Mouse (Mus musculus): ENCODE measurements around the gene Otulin. TPM values are rescaled to one million over a fixed set of nuclear protein-coding genes. Genes with fewer than 3 reads are reported as not detected.

Gene Otulin
- polyA plus RNA-seq, 1 experiment from 2014 or later = 41.8 TPM

DNA sequence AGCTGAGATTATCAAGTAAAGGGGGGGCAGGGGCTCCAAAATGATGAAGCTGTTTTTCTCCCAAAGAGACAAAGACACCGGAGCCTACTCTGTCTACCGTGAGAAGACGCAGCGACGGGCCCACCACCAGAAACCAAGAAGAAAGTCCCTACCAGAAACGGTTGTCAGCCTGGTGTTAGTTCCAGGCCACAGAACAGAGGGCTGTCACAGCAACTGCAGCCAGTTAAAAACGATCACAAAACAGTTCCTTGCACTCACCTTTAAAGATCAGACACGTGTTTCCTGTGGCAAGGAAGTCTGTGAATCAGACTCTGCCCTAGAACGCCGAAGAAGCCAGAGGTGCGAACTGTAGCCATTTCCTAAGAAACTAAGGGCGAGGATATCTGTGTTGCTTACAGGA lies 10.7 kb upstream of the Otulin start:
- Histone ChIP-seq H3K36me3 (ENCODE audit: insufficient read depth) (no peaks in the 10 kb centered on the region), H3K27me3 (ENCODE audit: insufficient read depth, low read length) (no peaks in the 10 kb centered on the region), H3K27ac (ENCODE audit: low read depth) (no peak overlapping the region), H3K4me1 (ENCODE audit: insufficient read depth) (no peaks in the 10 kb centered on the region), H3K9me3 (ENCODE audit: low read depth, low read length) (no peaks in the 10 kb centered on the region), H3K9ac (no peak overlapping the region), H3K4me2 (no peak overlapping the region), H3K4me3 (ENCODE audit: low read depth, low read length) (no peak overlapping the region)
- WGBS = 36% methylated on average over 12 of the region's 12 CpGs
- no peak for DNase-seq
- no peak for ATAC-seq (ENCODE audit: insufficient read depth)
- no peak for TF ChIP-seq CTCF (IDR thresholded peaks at IDR 0.05; ENCODE audit: low read depth)

DNA sequence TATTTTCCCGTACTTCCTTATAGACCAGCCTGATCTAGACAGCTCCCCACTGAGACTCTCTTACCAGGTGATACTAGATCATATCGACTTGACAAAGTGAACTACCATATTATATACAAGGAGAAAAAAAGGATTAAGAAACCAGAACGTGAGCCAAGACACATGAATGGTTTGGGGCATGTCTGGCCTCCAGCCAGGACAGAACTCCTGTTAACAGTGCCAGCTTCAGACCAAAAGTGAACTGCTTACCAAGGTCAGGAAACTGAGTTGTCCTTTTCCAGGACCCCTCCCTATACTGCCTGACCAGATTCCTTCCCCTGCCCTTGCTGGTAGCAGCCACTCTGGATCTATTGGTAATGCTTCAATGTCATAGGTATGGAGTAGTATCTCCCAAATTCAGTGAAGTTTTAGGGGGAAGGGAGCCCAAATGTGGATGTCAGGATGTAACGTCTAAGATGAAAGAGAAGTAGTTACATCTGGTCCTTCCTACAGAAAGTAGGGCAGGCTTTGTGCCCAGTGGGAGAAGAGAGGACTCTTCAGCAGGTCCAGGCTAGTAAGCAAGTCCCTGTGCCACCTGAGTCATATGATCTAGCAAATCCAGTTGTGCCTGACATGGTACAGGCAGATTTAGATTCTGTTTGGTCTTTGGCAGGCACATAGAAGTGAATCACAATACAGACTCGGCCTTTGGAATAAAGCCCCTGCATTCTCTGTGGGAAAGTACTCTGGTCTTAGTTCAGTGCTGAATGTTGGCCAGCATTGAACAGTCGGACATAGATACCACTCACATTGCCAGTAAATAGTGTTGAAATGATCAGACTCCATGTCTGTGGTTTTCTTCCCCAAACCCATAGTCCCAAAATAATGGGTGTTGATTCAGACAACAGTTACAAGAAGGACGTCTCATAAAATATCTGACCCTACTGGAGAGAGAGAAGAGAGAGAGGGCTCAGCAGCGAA lies 3.7 kb upstream of the Otulin start:
- ATAC-seq (ENCODE audit: insufficient read depth) (no peak), DNase-seq (no peak)
- 73% methylated on average over 8 of the region's 8 CpGs for WGBS
- H3K9me3 ChIP-seq (ENCODE audit: low read depth, low read length) = no peaks in the 10 kb centered on the region
- no peak for TF ChIP-seq CTCF (IDR thresholded peaks at IDR 0.05; ENCODE audit: low read depth)
- peaks cover 6% of the 10 kb centered on the region; the same call in 1 of the 2 replicates for H3K4me1 ChIP-seq (ENCODE audit: insufficient read depth)
- H3K36me3 ChIP-seq (ENCODE audit: insufficient read depth) = no peaks in the 10 kb centered on the region
- no peaks in the 10 kb centered on the region for H3K27me3 ChIP-seq (ENCODE audit: insufficient read depth, low read length)
- no peak overlapping the region for H3K9ac ChIP-seq
- no peak overlapping the region for H3K4me3 ChIP-seq (ENCODE audit: low read depth, low read length)
- no peak overlapping the region for H3K27ac ChIP-seq (ENCODE audit: low read depth)
- no peak overlapping the region for H3K4me2 ChIP-seq

DNA sequence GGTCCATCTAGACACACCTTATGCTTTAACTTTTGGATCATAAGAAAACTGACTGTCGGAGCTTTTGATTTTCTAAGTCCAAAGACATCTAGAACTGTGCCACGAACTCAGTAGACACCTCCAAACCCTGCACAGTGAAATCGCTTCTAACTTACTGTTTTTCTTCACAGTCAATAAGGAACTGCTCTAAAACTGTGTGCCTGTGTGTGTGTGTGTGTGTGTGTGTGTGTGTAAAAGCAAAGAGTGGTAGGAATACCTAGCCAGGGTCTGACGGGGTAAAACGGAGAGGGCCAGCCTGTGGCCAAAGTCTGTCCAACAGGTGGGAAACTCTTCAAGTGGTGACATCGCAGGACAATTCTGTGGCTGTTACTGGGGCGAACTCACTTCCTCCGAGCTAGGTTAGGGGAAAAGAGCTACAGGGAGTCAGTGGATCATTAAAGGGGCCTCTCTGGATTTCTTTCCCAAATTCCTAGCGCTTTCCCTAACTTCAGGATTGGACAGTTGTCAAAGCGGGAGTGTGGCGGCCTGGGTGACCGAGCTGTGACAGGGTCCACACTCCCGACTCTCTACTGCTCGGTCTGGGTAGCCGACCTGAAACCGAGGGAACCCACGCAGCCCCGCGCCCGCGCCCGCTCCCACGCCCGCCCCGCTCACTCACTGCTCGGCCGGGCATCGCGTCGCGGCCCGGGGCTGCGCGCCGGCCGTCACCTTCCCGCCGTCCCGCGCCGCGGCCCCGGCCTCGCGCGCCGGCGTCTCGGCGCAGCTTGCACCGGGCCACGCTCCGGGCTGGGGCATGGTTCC lies 493 bp downstream of the Otulin start:
- H3K36me3 ChIP-seq (ENCODE audit: insufficient read depth) = peaks cover 15% of the 10 kb centered on the region; the same call in 1 of the 2 replicates
- H3K27me3 ChIP-seq (ENCODE audit: insufficient read depth, low read length) = no peaks in the 10 kb centered on the region
- H3K4me3 ChIP-seq (ENCODE audit: low read depth, low read length) = peak overlapping the region; percentile 90
- H3K9me3 ChIP-seq (ENCODE audit: low read depth, low read length) = no peaks in the 10 kb centered on the region
- peak overlapping the region; percentile 86 for H3K9ac ChIP-seq
- peak; percentile 47 for DNase-seq
- 1% methylated on average over 50 of the region's 53 CpGs for WGBS
- peaks cover 10% of the 10 kb centered on the region for H3K4me1 ChIP-seq (ENCODE audit: insufficient read depth)
- peak overlapping the region; percentile 84 for H3K4me2 ChIP-seq
- TF ChIP-seq CTCF (IDR thresholded peaks at IDR 0.05; ENCODE audit: low read depth) = no peak
- peak; percentile 74; the same call in 1 of the 2 replicates for ATAC-seq (ENCODE audit: insufficient read depth)
- peak overlapping the region; percentile 30; the same call in 1 of the 2 replicates for H3K27ac ChIP-seq (ENCODE audit: low read depth)

DNA sequence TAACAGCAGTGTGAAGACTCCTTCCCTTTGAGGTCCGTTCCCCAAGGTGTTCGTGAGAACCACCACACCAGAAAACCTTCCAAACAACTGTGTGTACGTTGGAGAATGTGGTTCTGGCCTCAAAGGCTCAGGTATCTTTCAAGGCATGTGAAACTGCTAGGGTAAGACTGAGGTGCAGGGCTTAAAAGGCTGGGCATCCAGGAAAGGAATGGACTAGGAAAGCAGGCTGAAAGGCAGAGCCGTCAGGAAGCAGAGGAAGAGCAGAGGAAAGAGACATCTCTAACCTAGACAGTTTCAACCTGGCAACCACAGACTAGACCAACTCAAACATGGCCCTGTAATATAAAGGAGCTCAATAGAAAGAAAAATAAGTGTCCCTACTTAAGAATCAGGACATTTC lies 1.4 kb downstream of the Otulin start:
- 77% methylated on average over 4 of the region's 4 CpGs for WGBS
- H3K27me3 ChIP-seq (ENCODE audit: insufficient read depth, low read length) = no peaks in the 10 kb centered on the region
- DNase-seq (no peak), ATAC-seq (ENCODE audit: insufficient read depth) (no peak)
- peak overlapping the region; percentile 84 for H3K4me2 ChIP-seq
- H3K9me3 ChIP-seq (ENCODE audit: low read depth, low read length) = no peaks in the 10 kb centered on the region
- peaks cover 10% of the 10 kb centered on the region for H3K4me1 ChIP-seq (ENCODE audit: insufficient read depth)
- no peak overlapping the region for H3K27ac ChIP-seq (ENCODE audit: low read depth)
- TF ChIP-seq CTCF (IDR thresholded peaks at IDR 0.05; ENCODE audit: low read depth) = no peak
- H3K36me3 ChIP-seq (ENCODE audit: insufficient read depth) = peaks cover 23% of the 10 kb centered on the region; the same call in 1 of the 2 replicates
- peak overlapping the region; percentile 86; the same call in 1 of the 2 replicates for H3K9ac ChIP-seq
- H3K4me3 ChIP-seq (ENCODE audit: low read depth, low read length) = peak overlapping the region; percentile 90; the same call in 1 of the 2 replicates

DNA sequence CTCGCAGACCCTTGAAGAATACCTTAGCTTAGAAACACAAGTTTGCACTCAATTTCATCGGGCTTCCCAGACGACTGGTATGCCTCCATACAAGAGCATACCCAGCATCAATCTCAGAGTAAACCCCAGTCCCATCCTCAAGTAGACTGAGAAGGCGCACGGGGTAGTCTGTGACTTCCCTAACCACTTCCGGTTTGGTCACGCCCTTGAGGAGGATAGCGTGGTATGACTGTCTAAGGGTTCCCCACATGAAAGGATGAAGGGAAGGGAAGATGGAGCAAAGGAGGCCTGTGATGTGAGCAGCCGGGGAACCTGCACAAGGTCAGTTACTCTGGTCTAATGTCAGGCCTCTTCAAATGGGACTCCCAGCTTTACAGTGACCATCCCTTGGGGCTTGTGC lies 2.7 kb downstream of the Otulin start:
- DNase-seq = no peak
- H3K9ac ChIP-seq = no peak overlapping the region
- 88% methylated on average over 9 of the region's 9 CpGs for WGBS

DNA sequence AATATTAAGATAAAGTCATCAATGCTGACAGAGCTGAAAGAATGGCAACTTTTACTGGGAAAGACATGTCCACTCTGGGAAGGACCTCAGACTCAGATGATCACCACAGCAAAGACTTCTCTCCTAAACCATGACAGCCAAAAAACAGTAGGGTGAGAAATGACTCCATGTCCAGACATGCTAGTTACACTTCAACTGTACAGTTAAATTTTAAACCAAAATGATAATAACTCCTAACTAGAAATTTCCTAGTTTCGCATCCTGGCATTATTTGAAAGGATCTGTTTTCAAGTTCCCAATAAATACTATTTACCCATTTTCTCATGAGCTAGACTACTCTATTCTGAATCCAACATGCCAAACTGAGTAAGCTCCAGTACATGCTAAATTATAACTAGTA lies 4.2 kb downstream of the Otulin start:
- ATAC-seq (ENCODE audit: insufficient read depth) = no peak

More for the DNA sequence above, 2.7 kb downstream of the Otulin start:
- no peak for TF ChIP-seq CTCF (IDR thresholded peaks at IDR 0.05; ENCODE audit: low read depth)
- H3K9me3 ChIP-seq (ENCODE audit: low read depth, low read length) = no peaks in the 10 kb centered on the region
- no peak overlapping the region for H3K27ac ChIP-seq (ENCODE audit: low read depth)
- no peak for ATAC-seq (ENCODE audit: insufficient read depth)
- no peaks in the 10 kb centered on the region for H3K27me3 ChIP-seq (ENCODE audit: insufficient read depth, low read length)
- H3K4me3 ChIP-seq (ENCODE audit: low read depth, low read length) = no peak overlapping the region
- H3K4me1 ChIP-seq (ENCODE audit: insufficient read depth) = peaks cover 10% of the 10 kb centered on the region
- H3K36me3 ChIP-seq (ENCODE audit: insufficient read depth) = peaks cover 30% of the 10 kb centered on the region; the same call in 1 of the 2 replicates
- H3K4me2 ChIP-seq = no peak overlapping the region

More for the DNA sequence above, 4.2 kb downstream of the Otulin start:
- Histone ChIP-seq H3K4me3 (ENCODE audit: low read depth, low read length) (no peak overlapping the region), H3K27me3 (ENCODE audit: insufficient read depth, low read length) (no peaks in the 10 kb centered on the region), H3K9ac (no peak overlapping the region), H3K4me2 (no peak overlapping the region), H3K36me3 (ENCODE audit: insufficient read depth) (peaks cover 39% of the 10 kb centered on the region), H3K27ac (ENCODE audit: low read depth) (no peak overlapping the region), H3K9me3 (ENCODE audit: low read depth, low read length) (no peaks in the 10 kb centered on the region), H3K4me1 (ENCODE audit: insufficient read depth) (peaks cover 10% of the 10 kb centered on the region)
- 92% methylated on average over 1 of the region's 1 CpGs for WGBS
- no peak for TF ChIP-seq CTCF (IDR thresholded peaks at IDR 0.05; ENCODE audit: low read depth)
- no peak for DNase-seq

All from lung, embryonic 14.5 days (tissue).